Mouse (Mus musculus) G1E (cell line): ENCODE measurements around the gene Bpifa5. TPM values are rescaled to one million over a fixed set of nuclear protein-coding genes. Genes with fewer than 3 reads are reported as not detected.
"Not testable (repeated sequence)": the region's sequence is repeated elsewhere in the genome, so short reads cannot be mapped to it uniquely, and the experiment has no call there.

Experiments
- ATAC-seq: 2 replicates; pipeline ENCODE4 v1.8.0; 2016; ENCODE audit warnings: mild to moderate bottlenecking; ENCODE audit not compliant: insufficient number of reproducible peaks, poor library complexity, low FRiP score, severe bottlenecking; ENCODE audit errors: extremely low read depth
- DNase-seq: peaks from one replicate; pipeline ENCODE4 v3.0.0; 2012; ENCODE audit warnings: low spot score
- H3K27me3 ChIP-seq: 2 replicates; pipeline ENCODE4 v1.6.1; 2012; ENCODE audit warnings: mild to moderate bottlenecking, low read length, inconsistent platforms; ENCODE audit not compliant: insufficient read depth
- H3K36me3 ChIP-seq: replicated peaks from 2 replicates; pipeline ENCODE3; 2012; ENCODE audit warnings: mild to moderate bottlenecking, inconsistent platforms
- H3K4me1 ChIP-seq: 2 replicates; pipeline ENCODE4 v1.6.1; 2012; ENCODE audit warnings: low read depth, low read length, inconsistent platforms, mixed read lengths; ENCODE audit not compliant: insufficient read depth
- H3K4me3 ChIP-seq: 2 replicates; pipeline ENCODE4 v1.5.1; 2012; ENCODE audit warnings: low read depth, mild to moderate bottlenecking, inconsistent platforms, low read length, moderate library complexity, mixed read lengths
- H3K9me3 ChIP-seq: replicated peaks from 2 replicates; pipeline ENCODE4 v1.6.1; 2012; ENCODE audit warnings: inconsistent platforms
- CTCF ChIP-seq: IDR thresholded peaks from 2 replicates; pipeline ENCODE4 v1.5.1; 2012; ENCODE audit warnings: low read depth, low read length, inconsistent platforms, mixed read lengths
- GATA1 ChIP-seq: IDR thresholded peaks from 2 replicates; pipeline ENCODE4 v1.6.1; 2012; ENCODE audit warnings: borderline replicate concordance, low read length, inconsistent platforms, mixed read lengths
- GATA2 ChIP-seq: IDR thresholded peaks from 2 replicates; pipeline ENCODE4 v1.6.1; 2012; ENCODE audit warnings: low read depth, low read length, inconsistent platforms, borderline replicate concordance
- POLR2AphosphoS5 ChIP-seq: IDR thresholded peaks from 2 replicates; pipeline ENCODE4 v1.6.1; 2012; ENCODE audit warnings: low read depth, low read length, inconsistent platforms; ENCODE audit not compliant: insufficient replicate concordance
- TAL1 ChIP-seq: conservative IDR thresholded peaks from 2 replicates; pipeline ENCODE4 v1.6.1; 2012; ENCODE audit warnings: low read depth, low read length, inconsistent platforms, mixed read lengths
- polyA plus RNA-seq: library from polyadenylated mRNA; stranded (reverse); fragments of >175 nt; gene quantifications from 2 replicates; pipeline ENCODE4 v1.2.3, GENCODE M21; 2012
- total RNA-seq, 2 experiments: library from RNA; stranded (forward) in 1 of 2; stranded (reverse) in 1 of 2; fragments of 200-1000 nt in 1 of 2; fragments of >200 nt in 1 of 2; fragmentation: Nextera tagmentation in 1 of 2; gene quantifications; 2 replicates each; pipeline ENCODE4 v1.2.3; 2014 to 2017

Bpifa5 gene
- total and polyA plus RNA-seq, 3 experiments: not detected

GRCm38 (mm10) chr2:154158433-154158832, 4.0 kb upstream of the Bpifa5 start:
- no peak for ATAC-seq
- H3K36me3 ChIP-seq: no peaks in the 10 kb centered on the region
- H3K4me3 ChIP-seq: no peak overlapping the region
- TF ChIP-seq CTCF: peak; percentile 64
- no peak for TF ChIP-seq GATA2
- H3K9me3 ChIP-seq: no peaks in the 10 kb centered on the region
- H3K27me3 ChIP-seq: no peaks in the 10 kb centered on the region
- DNase-seq: no peak
- no peaks in the 10 kb centered on the region for H3K4me1 ChIP-seq

DNA sequence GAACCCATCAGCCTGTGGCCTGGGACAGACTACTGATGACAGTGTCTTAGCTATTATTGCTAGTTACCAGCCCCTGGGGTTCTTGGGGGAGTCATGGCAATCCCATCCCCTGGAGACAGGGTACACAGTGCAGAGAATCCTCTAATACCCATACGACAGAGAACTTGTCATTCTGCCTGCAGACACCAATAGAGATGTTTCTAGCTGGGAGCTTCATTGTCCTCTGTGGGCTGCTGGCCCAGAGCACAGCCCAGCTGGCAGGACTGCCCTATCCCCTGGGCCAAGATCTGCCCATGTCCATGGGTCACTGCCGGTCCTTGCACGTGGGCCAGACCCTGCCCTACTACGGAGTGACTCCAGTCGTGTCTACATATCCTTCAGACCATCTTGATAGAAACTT, 899 bp downstream of the Bpifa5 start:
- H3K4me1 ChIP-seq: no peaks in the 10 kb centered on the region
- no peaks in the 10 kb centered on the region for H3K9me3 ChIP-seq
- no peak for ATAC-seq
- no peak overlapping the region for H3K4me3 ChIP-seq
- DNase-seq: no peak
- H3K36me3 ChIP-seq: no peaks in the 10 kb centered on the region
- TF ChIP-seq POLR2AphosphoS5 (no peak), CTCF (no peak), TAL1 (no peak), GATA1 (no peak), GATA2 (no peak)
- H3K27me3 ChIP-seq: no peaks in the 10 kb centered on the region

GRCm38 (mm10) chr2:154169172-154169571, 6.8 kb downstream of the Bpifa5 start:
- no peaks in the 10 kb centered on the region for H3K36me3 ChIP-seq
- DNase-seq (no peak), ATAC-seq (no peak)
- no peaks in the 10 kb centered on the region for H3K4me1 ChIP-seq
- H3K27me3 ChIP-seq: no peaks in the 10 kb centered on the region
- TF ChIP-seq TAL1 (no peak), CTCF (no peak), GATA1 (no peak), POLR2AphosphoS5 (no peak), GATA2 (no peak)
- H3K9me3 ChIP-seq: no peaks in the 10 kb centered on the region
- no peak overlapping the region for H3K4me3 ChIP-seq

DNA sequence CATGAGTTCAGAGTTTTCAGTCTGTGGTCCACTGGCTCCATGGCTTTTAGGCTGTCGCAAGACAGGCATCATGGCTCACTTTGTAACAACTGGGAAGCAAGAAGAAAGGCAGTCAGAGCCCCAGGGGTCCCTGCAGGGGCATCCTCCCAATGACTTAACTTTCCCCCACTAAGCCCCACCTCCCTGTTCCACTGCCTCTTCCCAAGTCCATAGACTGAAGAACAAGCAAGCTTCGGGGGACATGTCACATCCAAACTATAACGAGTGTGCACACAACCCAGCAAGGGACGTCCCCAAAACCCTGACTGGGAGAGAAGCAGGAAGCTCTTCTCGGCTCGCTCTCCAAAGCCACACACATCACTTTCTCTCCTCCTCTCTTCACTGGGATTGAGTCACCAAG, 9.2 kb downstream of the Bpifa5 start:
- DNase-seq (no peak), ATAC-seq (no peak)
- H3K36me3 ChIP-seq: no peaks in the 10 kb centered on the region
- H3K4me3 ChIP-seq: no peak overlapping the region
- TF ChIP-seq CTCF: no peak
- TF ChIP-seq GATA1: no peak
- TF ChIP-seq GATA2: no peak
- no peak for TF ChIP-seq POLR2AphosphoS5
- no peaks in the 10 kb centered on the region for H3K27me3 ChIP-seq
- no peaks in the 10 kb centered on the region for H3K4me1 ChIP-seq
- no peaks in the 10 kb centered on the region for H3K9me3 ChIP-seq

DNA sequence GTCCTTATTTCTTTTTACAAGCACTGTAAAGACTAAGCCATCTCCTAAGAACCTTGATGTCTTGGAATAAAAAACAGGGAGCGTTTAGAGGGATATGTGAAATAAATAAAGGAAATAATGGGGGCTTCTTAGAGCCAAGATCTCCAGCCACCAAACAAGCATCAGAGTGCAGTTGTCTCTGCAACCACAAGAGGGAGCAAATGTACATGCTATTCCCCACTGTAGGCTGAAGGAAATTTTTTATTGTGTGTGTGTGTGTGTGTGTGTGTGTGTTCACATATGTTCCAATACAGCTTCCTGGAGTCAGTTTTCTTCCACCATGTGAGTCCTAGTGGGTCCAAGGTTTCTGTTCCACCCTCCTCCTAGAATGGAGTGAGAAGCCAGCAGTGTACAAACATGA, 10.9 kb downstream of the Bpifa5 start:
- TF ChIP-seq POLR2AphosphoS5: no peak
- TF ChIP-seq CTCF: peak; percentile 69
- ATAC-seq (no peak), DNase-seq (peak; percentile 23)
- H3K9me3 ChIP-seq: no peaks in the 10 kb centered on the region
- H3K4me1 ChIP-seq: no peaks in the 10 kb centered on the region
- no peak overlapping the region for H3K4me3 ChIP-seq
- no peaks in the 10 kb centered on the region for H3K27me3 ChIP-seq
- H3K36me3 ChIP-seq: no peaks in the 10 kb centered on the region

- H3K9me3 ChIP-seq, H3K4me3 ChIP-seq, H3K27me3 ChIP-seq, DNase-seq, ATAC-seq, H3K4me1 ChIP-seq, H3K36me3 ChIP-seq: not testable (repeated sequence)
Measured at GRCm38 (mm10) chr2:154181900-154182299, 19.5 kb downstream of the Bpifa5 start.

- DNase-seq, H3K9me3 ChIP-seq, ATAC-seq, H3K36me3 ChIP-seq, H3K4me1 ChIP-seq, H3K4me3 ChIP-seq, H3K27me3 ChIP-seq: not testable (repeated sequence)
Measured at GRCm38 (mm10) chr2:154183061-154183460, 20.7 kb downstream of the Bpifa5 start.

DNA sequence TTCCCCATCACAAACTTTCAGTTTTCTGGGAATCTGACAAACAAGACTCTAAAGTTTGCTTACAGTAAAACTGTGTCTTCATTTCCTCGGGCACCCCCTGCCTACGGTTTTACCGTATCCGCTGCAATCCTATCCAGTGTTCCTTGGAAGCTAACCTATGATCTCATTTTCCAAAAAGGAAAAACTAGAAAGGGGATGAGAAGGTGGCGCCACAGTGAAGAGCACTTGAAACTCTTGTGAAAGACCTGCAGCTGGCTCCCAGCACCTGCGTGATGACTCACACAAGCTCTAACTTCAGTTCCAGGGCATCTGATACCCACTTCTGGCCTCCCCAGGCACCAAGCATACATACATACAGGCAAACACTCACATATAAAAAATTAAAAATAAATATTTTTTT, 22.9 kb downstream of the Bpifa5 start:
- DNase-seq: no peak
- Histone ChIP-seq H3K27me3 (peaks cover 4% of the 10 kb centered on the region; the same call in 1 of the 2 replicates), H3K4me1 (no peaks in the 10 kb centered on the region), H3K36me3 (no peaks in the 10 kb centered on the region), H3K9me3 (no peaks in the 10 kb centered on the region), H3K4me3 (no peak overlapping the region)
- TF ChIP-seq GATA1 (no peak), CTCF (no peak), POLR2AphosphoS5 (no peak), TAL1 (no peak)
- ATAC-seq: no peak
